16 mouse cellular contexts compared by ENCODE assay signal in the genomic region with DNA sequence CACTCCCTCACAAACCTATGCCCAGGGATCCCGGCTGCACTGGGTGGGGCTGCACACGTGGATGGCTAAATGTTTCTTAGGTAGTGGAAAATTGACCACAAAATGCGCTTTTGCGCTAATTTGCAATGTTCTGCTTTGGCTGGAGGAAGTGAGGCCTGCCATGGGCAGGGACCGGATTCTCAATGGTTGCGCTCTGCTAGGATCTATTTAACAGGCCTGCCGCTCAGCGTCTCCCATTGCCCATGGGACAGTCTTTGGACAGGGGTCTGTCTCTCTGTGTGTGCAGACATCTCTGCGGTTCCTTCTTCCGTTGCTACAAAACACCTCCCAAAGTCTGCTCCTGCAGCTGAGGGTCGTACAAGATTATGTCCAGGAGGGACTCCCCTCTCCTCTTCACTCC. TPM values are rescaled to one million over a fixed set of nuclear protein-coding genes. Genes with fewer than 3 reads are reported as not detected.
DNase-seq lines count a peak whose midpoint lies in the region; ATAC-seq and TF ChIP-seq lines count a peak whose summit lies in the region.
"Had no signal": no experiment of that assay in that cellular context is flagged by ENCODE, and none has a peak within 500 bp of the region (broad histone marks: within the 10 kb centered on the region; RNA-seq: fewer than 3 reads in every experiment).

No protein-coding gene starts in this region.

- no peak for TF ChIP-seq POLR2A in kidney, adult 2 months (IDR thresholded peaks at IDR 0.05; ENCODE audit: low read depth, low read length)

- H3K4me1 ChIP-seq in kidney, embryonic 16.5 days (ENCODE audit: insufficient read depth, low read length) = peaks cover 26% of the 10 kb centered on the region; the same call in 1 of the 2 replicates
- H3K4me1 ChIP-seq in kidney, adult 2 months (ENCODE audit: control insufficient read depth, insufficient read depth, low read length) = no peaks in the 10 kb centered on the region
- H3K4me1 ChIP-seq in forebrain, embryonic 14.5 days (ENCODE audit: control insufficient read depth, insufficient read depth, low read length) = peaks cover 23% of the 10 kb centered on the region
- H3K4me1 ChIP-seq in limb, embryonic 13.5 days = peaks cover 14% of the 10 kb centered on the region
- H3K4me1 ChIP-seq in neural tube, embryonic 14.5 days (ENCODE audit: control insufficient read depth, insufficient read depth, low read length) = peaks cover 27% of the 10 kb centered on the region

- H3K27me3 ChIP-seq in kidney, embryonic 16.5 days (ENCODE audit: insufficient read depth, low read length) = peaks cover 70% of the 10 kb centered on the region
- H3K27me3 ChIP-seq in kidney, adult 2 months (replicated peaks; ENCODE audit: control insufficient read depth, insufficient read depth, low read length) = no peaks in the 10 kb centered on the region
- peaks cover 80% of the 10 kb centered on the region for H3K27me3 ChIP-seq in forebrain, embryonic 14.5 days (replicated peaks; ENCODE audit: control insufficient read depth, insufficient read depth, low read length)
- peaks cover 93% of the 10 kb centered on the region for H3K27me3 ChIP-seq in limb, embryonic 13.5 days
- peaks cover 46% of the 10 kb centered on the region for H3K27me3 ChIP-seq in neural tube, embryonic 14.5 days (ENCODE audit: control insufficient read depth, insufficient read depth, low read length)

- H3K9me3 ChIP-seq in kidney, embryonic 16.5 days (ENCODE audit: low read length) = no peaks in the 10 kb centered on the region
- no peaks in the 10 kb centered on the region for H3K9me3 ChIP-seq in forebrain, embryonic 14.5 days (replicated peaks; ENCODE audit: control insufficient read depth, low read length)
- H3K9me3 ChIP-seq in limb, embryonic 13.5 days = no peaks in the 10 kb centered on the region
- H3K9me3 ChIP-seq in neural tube, embryonic 14.5 days (ENCODE audit: control insufficient read depth, low read length) = no peaks in the 10 kb centered on the region
- H3K9me3 ChIP-seq: liver, embryonic 13.5 days had no signal

- no peak overlapping the region for H3K9ac ChIP-seq in kidney, embryonic 16.5 days (replicated peaks; ENCODE audit: low read length)
- no peak overlapping the region for H3K9ac ChIP-seq in forebrain, embryonic 14.5 days (ENCODE audit: low read length)
- no peak overlapping the region; the same call in 1 of the 2 replicates for H3K9ac ChIP-seq in limb, embryonic 13.5 days
- peak overlapping the region; percentile 37; the same call in 1 of the 2 replicates for H3K9ac ChIP-seq in neural tube, embryonic 14.5 days (replicated peaks; ENCODE audit: low read depth, low read length)
- H3K9ac ChIP-seq: liver, embryonic 13.5 days had no signal

- 21% methylated on average over 11 of the region's 11 CpGs for WGBS in kidney, embryonic 16.5 days
- 24% methylated on average over 11 of the region's 11 CpGs for WGBS in kidney, adult 2 months
- WGBS in forebrain, embryonic 14.5 days = 5% methylated on average over 11 of the region's 11 CpGs
- 15% methylated on average over 11 of the region's 11 CpGs for WGBS in limb, embryonic 13.5 days
- WGBS in neural tube, embryonic 14.5 days = 7% methylated on average over 11 of the region's 11 CpGs

- TF ChIP-seq CTCF in kidney, adult 2 months (conservative IDR thresholded peaks at IDR 0.05; ENCODE audit: insufficient read depth, insufficient read length, low read depth, low read length) = no peak

- no peak overlapping the region for H3K4me2 ChIP-seq in kidney, embryonic 16.5 days (replicated peaks; ENCODE audit: low read depth, low read length)
- H3K4me2 ChIP-seq in forebrain, embryonic 14.5 days (ENCODE audit: low read length) = peak overlapping the region; percentile 61; the same call in 1 of the 2 replicates
- H3K4me2 ChIP-seq in limb, embryonic 13.5 days (replicated peaks) = peak overlapping the region; percentile 64
- H3K4me2 ChIP-seq in neural tube, embryonic 14.5 days (ENCODE audit: low read depth, low read length) = peak overlapping the region; percentile 49
- H3K4me2 ChIP-seq: liver, embryonic 13.5 days had no signal

- no peak overlapping the region for H3K27ac ChIP-seq in kidney, embryonic 16.5 days (ENCODE audit: low read length)
- no peak overlapping the region for H3K27ac ChIP-seq in kidney, adult 2 months (ENCODE audit: insufficient read depth, low read depth, low read length)
- H3K27ac ChIP-seq in forebrain, embryonic 14.5 days (ENCODE audit: low read depth, low read length) = no peak overlapping the region
- H3K27ac ChIP-seq in limb, embryonic 13.5 days = no peak overlapping the region
- no peak overlapping the region for H3K27ac ChIP-seq in neural tube, embryonic 14.5 days (ENCODE audit: low read depth, low read length)
- H3K27ac ChIP-seq: liver, embryonic 13.5 days had no signal

- no peaks in the 10 kb centered on the region for H3K36me3 ChIP-seq in kidney, embryonic 16.5 days (ENCODE audit: insufficient read depth, low read length)
- H3K36me3 ChIP-seq in kidney, adult 2 months (ENCODE audit: control insufficient read depth, insufficient read depth, low read length) = no peaks in the 10 kb centered on the region
- no peaks in the 10 kb centered on the region for H3K36me3 ChIP-seq in forebrain, embryonic 14.5 days (ENCODE audit: control insufficient read depth, insufficient read depth, low read length)
- no peaks in the 10 kb centered on the region for H3K36me3 ChIP-seq in limb, embryonic 13.5 days
- H3K36me3 ChIP-seq in neural tube, embryonic 14.5 days (ENCODE audit: control insufficient read depth, insufficient read depth, low read length) = no peaks in the 10 kb centered on the region
- H3K36me3 ChIP-seq: liver, embryonic 13.5 days had no signal

- H3K4me3 ChIP-seq in kidney, embryonic 16.5 days (ENCODE audit: low read length) = peak overlapping the region; percentile 28; the same call in 1 of the 2 replicates
- no peak overlapping the region for H3K4me3 ChIP-seq in kidney, adult 2 months (ENCODE audit: insufficient read depth, low read depth, low read length)
- H3K4me3 ChIP-seq in forebrain, embryonic 14.5 days (ENCODE audit: low read depth, low read length) = peak overlapping the region; percentile 27; the same call in 1 of the 2 replicates
- H3K4me3 ChIP-seq in limb, embryonic 13.5 days = peak overlapping the region; percentile 37
- no peak overlapping the region for H3K4me3 ChIP-seq in neural tube, embryonic 14.5 days (ENCODE audit: low read depth, low read length)
- H3K4me3 ChIP-seq: liver, embryonic 13.5 days; myocyte had no signal

- DNase-seq in kidney, adult 2 months = no peak
- no peak for DNase-seq in forebrain, embryonic 14.5 days (ENCODE audit: low spot score)
- no peak for DNase-seq in layer of hippocampus, adult 9-10 months (ENCODE audit: low spot score)
- no peak for DNase-seq in frontal cortex, postnatal 14 days (ENCODE audit: low spot score in 2 of 2)
- DNase-seq in MN1 (ENCODE audit: low spot score) = no peak
- DNase-seq: B cell, adult 2 months; liver, embryonic 13.5 days; lung, postnatal 36 days; right cerebral cortex, adult 18-20 months had no signal

- ATAC-seq in kidney, embryonic 16.5 days (ENCODE audit: low FRiP score, low TSS enrichment) = no peak
- ATAC-seq in forebrain, embryonic 14.5 days = no peak
- ATAC-seq in limb, embryonic 13.5 days (ENCODE audit: low FRiP score, low read depth) = no peak
- ATAC-seq in neural tube, embryonic 14.5 days (ENCODE audit: low read depth) = no peak

RNA-seq across cellular contexts. Expression of a gene that starts 0.5 kb away (rescaled TPM):
- not detected in 2 replicates for polyA plus RNA-seq in kidney, embryonic 16.5 days (2015; fragmentation: Nextera tagmentation; extraction: Ambion mirVana)
- polyA plus RNA-seq in kidney, adult 2 months (2012; rRNA removed) = not detected in 2 replicates
- not detected in 2 replicates for polyA plus RNA-seq in forebrain, embryonic 14.5 days (2014; fragmentation: Nextera tagmentation; extraction: Ambion mirVana)
- not detected in 2 replicates for polyA plus RNA-seq in limb, embryonic 13.5 days (2015; fragmentation: Nextera tagmentation; extraction: Ambion mirVana)
- 0.36 and 0.68 TPM in 2 replicates for polyA plus RNA-seq in neural tube, embryonic 14.5 days (2014; fragmentation: Nextera tagmentation; extraction: Ambion mirVana)
- polyA plus RNA-seq: heart, postnatal 0 days; kidney, embryonic 14.5 days; liver, embryonic 13.5 days; urinary bladder, adult 2 months had no signal

RNA-seq across cellular contexts. Expression of a gene that starts 6.0 kb away (rescaled TPM):
- polyA plus RNA-seq in kidney, embryonic 16.5 days (2015; fragmentation: Nextera tagmentation; extraction: Ambion mirVana) = 32.0 and 32.6 TPM in 2 replicates
- polyA plus RNA-seq in kidney, adult 2 months (2012; rRNA removed) = 31.2 and 32.5 TPM in 2 replicates
- 13.2 and 18.2 TPM in 2 replicates for polyA plus RNA-seq in forebrain, embryonic 14.5 days (2014; fragmentation: Nextera tagmentation; extraction: Ambion mirVana)
- 21.8 and 27.0 TPM in 2 replicates for polyA plus RNA-seq in limb, embryonic 13.5 days (2015; fragmentation: Nextera tagmentation; extraction: Ambion mirVana)
- 16.6 and 24.9 TPM in 2 replicates for polyA plus RNA-seq in neural tube, embryonic 14.5 days (2014; fragmentation: Nextera tagmentation; extraction: Ambion mirVana)

RNA-seq across cellular contexts. Expression of a gene that starts 17.0 kb away (rescaled TPM):
- polyA plus RNA-seq in kidney, embryonic 16.5 days (2015; fragmentation: Nextera tagmentation; extraction: Ambion mirVana) = 5.3 and 6.2 TPM in 2 replicates
- 6.9 and 9.5 TPM in 2 replicates for polyA plus RNA-seq in kidney, adult 2 months (2012; rRNA removed)
- 6.7 and 8.4 TPM in 2 replicates for polyA plus RNA-seq in forebrain, embryonic 14.5 days (2014; fragmentation: Nextera tagmentation; extraction: Ambion mirVana)
- polyA plus RNA-seq in limb, embryonic 13.5 days (2015; fragmentation: Nextera tagmentation; extraction: Ambion mirVana) = 9.8 and 10.6 TPM in 2 replicates
- 18.5 and 19.3 TPM in 2 replicates for polyA plus RNA-seq in neural tube, embryonic 14.5 days (2014; fragmentation: Nextera tagmentation; extraction: Ambion mirVana)

RNA-seq across cellular contexts. Expression of a gene that starts 27.8 kb away (rescaled TPM):
- 1.2 and 1.6 TPM in 2 replicates for polyA plus RNA-seq in kidney, embryonic 16.5 days (2015; fragmentation: Nextera tagmentation; extraction: Ambion mirVana)
- polyA plus RNA-seq in kidney, adult 2 months (2012; rRNA removed) = 0.19 and 0.67 TPM in 2 replicates
- 2.4 and 2.5 TPM in 2 replicates for polyA plus RNA-seq in forebrain, embryonic 14.5 days (2014; fragmentation: Nextera tagmentation; extraction: Ambion mirVana)
- 0.32 and 0.34 TPM in 2 replicates for polyA plus RNA-seq in limb, embryonic 13.5 days (2015; fragmentation: Nextera tagmentation; extraction: Ambion mirVana)
- 5.9 and 8.4 TPM in 2 replicates for polyA plus RNA-seq in neural tube, embryonic 14.5 days (2014; fragmentation: Nextera tagmentation; extraction: Ambion mirVana)

RNA-seq across cellular contexts. Expression of a gene that starts 34.6 kb away (rescaled TPM):
- 295 and 333 TPM in 2 replicates for polyA plus RNA-seq in kidney, embryonic 16.5 days (2015; fragmentation: Nextera tagmentation; extraction: Ambion mirVana)
- 45.4 and 90.1 TPM in 2 replicates for polyA plus RNA-seq in kidney, adult 2 months (2012; rRNA removed)
- polyA plus RNA-seq in forebrain, embryonic 14.5 days (2014; fragmentation: Nextera tagmentation; extraction: Ambion mirVana) = 196 and 235 TPM in 2 replicates
- 371 and 395 TPM in 2 replicates for polyA plus RNA-seq in limb, embryonic 13.5 days (2015; fragmentation: Nextera tagmentation; extraction: Ambion mirVana)
- 150 and 173 TPM in 2 replicates for polyA plus RNA-seq in neural tube, embryonic 14.5 days (2014; fragmentation: Nextera tagmentation; extraction: Ambion mirVana)

Comparison
In these comparisons a context has a peak if more than half of its experiments do, and no peak if none do; other contexts are left out.
1. H3K4me3 ChIP-seq: peak in kidney, embryonic 16.5 days (single experiment), forebrain, embryonic 14.5 days (single experiment) and limb, embryonic 13.5 days (single experiment); none in kidney, adult 2 months (single experiment) and neural tube, embryonic 14.5 days (single experiment).